In genomic region chr10:55348071-55348470, GRCm38 (mm10) we compare ENCODE assay signal across 23 mouse cellular contexts.
DNase-seq lines count a peak whose midpoint lies in the region; ATAC-seq and TF ChIP-seq lines count a peak whose summit lies in the region.
"Had no signal": no experiment of that assay in that cellular context is flagged by ENCODE, and none has a peak within 500 bp of the region (broad histone marks: within the 10 kb centered on the region; RNA-seq: fewer than 3 reads in every experiment).

No protein-coding gene starts in this region.

- ATAC-seq in lung, postnatal 0 days, result no peak
- ATAC-seq in neural tube, embryonic 15.5 days (ENCODE audit: low FRiP score), result no peak
- ATAC-seq: activated CD4-positive, CD25-positive, alpha-beta regulatory T cell, adult 4 months; CD4-positive, CD25-positive, alpha-beta regulatory T cell, adult 4 months; Patski had no signal

- TF ChIP-seq CTCF in embryonic fibroblast, embryonic 13.5 days (IDR thresholded peaks at IDR 0.05; ENCODE audit: borderline replicate concordance, insufficient read depth, low read length), result no peak
- no peak for TF ChIP-seq CTCF in lung, postnatal 0 days (IDR thresholded peaks at IDR 0.05)

- no peak for TF ChIP-seq POLR2A in embryonic fibroblast, embryonic 13.5 days (IDR thresholded peaks at IDR 0.05; ENCODE audit: low read depth, low read length)

- no peak for TF ChIP-seq EP300 in lung, postnatal 0 days (IDR thresholded peaks at IDR 0.05)

- H3K4me1 ChIP-seq in embryonic fibroblast, embryonic 13.5 days (ENCODE audit: control insufficient read depth, insufficient read depth, low read length), result peaks cover 2% of the 10 kb centered on the region; the same call in 1 of the 2 replicates
- H3K4me1 ChIP-seq in lung, postnatal 0 days (ENCODE audit: insufficient read depth, low read depth, low read length), result no peaks in the 10 kb centered on the region
- no peaks in the 10 kb centered on the region for H3K4me1 ChIP-seq in neural tube, embryonic 15.5 days

- H3K4me2 ChIP-seq in lung, postnatal 0 days (replicated peaks; ENCODE audit: low read depth, low read length), result no peak overlapping the region
- H3K4me2 ChIP-seq in neural tube, embryonic 15.5 days, result no peak overlapping the region

- no peak overlapping the region for H3K9ac ChIP-seq in lung, postnatal 0 days (replicated peaks; ENCODE audit: low read depth)
- no peak overlapping the region for H3K9ac ChIP-seq in neural tube, embryonic 15.5 days (replicated peaks)

- no peaks in the 10 kb centered on the region for H3K27me3 ChIP-seq in lung, postnatal 0 days (replicated peaks; ENCODE audit: insufficient read depth, low read length)
- H3K27me3 ChIP-seq in neural tube, embryonic 15.5 days (replicated peaks), result no peaks in the 10 kb centered on the region
- H3K27me3 ChIP-seq: CH12.LX, Patski had no signal

- H3K9me3 ChIP-seq in lung, postnatal 0 days (ENCODE audit: low read length), result no peaks in the 10 kb centered on the region
- H3K9me3 ChIP-seq in neural tube, embryonic 15.5 days (replicated peaks), result no peaks in the 10 kb centered on the region

- H3K36me3 ChIP-seq in lung, postnatal 0 days (ENCODE audit: insufficient read depth, low read length), result no peaks in the 10 kb centered on the region
- H3K36me3 ChIP-seq in neural tube, embryonic 15.5 days, result no peaks in the 10 kb centered on the region
- H3K36me3 ChIP-seq: G1E had no signal

- H3K4me3 ChIP-seq in embryonic fibroblast, embryonic 13.5 days (ENCODE audit: insufficient read depth, low read length), result no peak overlapping the region
- H3K4me3 ChIP-seq in lung, postnatal 0 days (ENCODE audit: low read depth, low read length), result no peak overlapping the region
- H3K4me3 ChIP-seq in neural tube, embryonic 15.5 days (replicated peaks), result no peak overlapping the region

- H3K27ac ChIP-seq in embryonic fibroblast, embryonic 13.5 days (ENCODE audit: insufficient read depth, low read length), result peak overlapping the region; percentile 96
- H3K27ac ChIP-seq in lung, postnatal 0 days (ENCODE audit: low read length), result no peak overlapping the region
- H3K27ac ChIP-seq in neural tube, embryonic 15.5 days (replicated peaks), result no peak overlapping the region

- DNase-seq in 3T3-L1 (ENCODE audit: low read depth, low spot score), result peak; percentile 69
- DNase-seq in Muller cell, postnatal 12 days (ENCODE audit: inconsistent ontology term), result peak; percentile 56
- DNase-seq in cerebellum, adult 11 months, result no peak
- DNase-seq in lung, postnatal 0 days (ENCODE audit: low spot score), result no peak
- DNase-seq: adrenal gland, adult 2 months; adrenal gland, adult 8-10 months; adrenal gland, postnatal 10 days; adrenal gland, postnatal 14 days; adrenal gland, postnatal 25 days; adrenal gland, postnatal 36 days; B cell, adult 2 months; cerebellum, adult 11-12 months; cerebellum, adult 18-20 months; cerebellum, adult 2 months; cerebellum, adult 8-10 months; cerebellum, adult 9-10 months had no signal

- 73% methylated on average over 1 of the region's 1 CpGs for WGBS in lung, postnatal 0 days
- WGBS in neural tube, embryonic 15.5 days, result 74% methylated on average over 1 of the region's 1 CpGs

Comparison
In these comparisons a context has a peak if more than half of its experiments do, and no peak if none do; other contexts are left out.
1. DNase-seq: peak in 3T3-L1 (single experiment) and Muller cell, postnatal 12 days (single experiment); none in cerebellum, adult 11 months (single experiment) and lung, postnatal 0 days (single experiment).